Mouse (Mus musculus) MEL (cell line): ENCODE measurements around the gene Fam228a. TPM values are rescaled to one million over a fixed set of nuclear protein-coding genes. Genes with fewer than 3 reads are reported as not detected.
"Not testable (repeated sequence)": the region's sequence is repeated elsewhere in the genome, so short reads cannot be mapped to it uniquely, and the experiment has no call there.

ENCODE experiments used
- DNase-seq: peaks from one replicate; pipeline ENCODE4 v3.0.0; 2011; ENCODE audit warnings: low read depth, low spot score
- H3K27ac ChIP-seq: 2 replicates; pipeline ENCODE4 v1.5.1; 2012; ENCODE audit warnings: low read depth, mild to moderate bottlenecking, control low read depth, low read length, moderate library complexity; ENCODE audit not compliant: control insufficient read depth
- H3K27me3 ChIP-seq, 2 experiments: fragments of 150-350 bp in 1 of 2; sonication (generic) in 1 of 2; 2 replicates each; pipeline ENCODE4 v1.6.1; 2012; ENCODE audit warnings: low read length in 2 of 2, mild to moderate bottlenecking in 2 of 2, improper control_type of control experiment in 1 of 2, moderate library complexity in 1 of 2; ENCODE audit not compliant: insufficient read depth in 2 of 2, control insufficient read depth in 1 of 2
- H3K36me3 ChIP-seq, 2 experiments: 2 replicates each; pipeline ENCODE4 v1.6.1; 2012 to 2014; ENCODE audit warnings: low read length in 2 of 2, improper control_type of control experiment in 1 of 2, inconsistent platforms in 1 of 2, mild to moderate bottlenecking in 1 of 2; ENCODE audit not compliant: insufficient read depth in 2 of 2, control insufficient read depth in 1 of 2
- H3K4me1 ChIP-seq, 2 experiments: fragments of 150-350 bp in 1 of 2; sonication (generic) in 1 of 2; 2 replicates each; pipeline ENCODE4 v1.6.1; 2012; ENCODE audit warnings: low read length in 2 of 2, improper control_type of control experiment in 1 of 2, mild to moderate bottlenecking in 1 of 2; ENCODE audit not compliant: insufficient read depth in 2 of 2, control insufficient read depth in 1 of 2
- H3K4me3 ChIP-seq, 2 experiments: fragments of 150-350 bp in 1 of 2; sonication (generic) in 1 of 2; 2 replicates each; pipeline ENCODE4 v1.5.1; 2012; ENCODE audit warnings: low read depth in 2 of 2, low read length in 2 of 2, mild to moderate bottlenecking in 2 of 2, moderate library complexity in 2 of 2, control low read depth in 1 of 2, improper control_type of control experiment in 1 of 2; ENCODE audit not compliant: control insufficient read depth in 1 of 2, insufficient read depth in 1 of 2
- H3K79me2 ChIP-seq: 2 replicates; pipeline ENCODE4 v1.6.1; 2012; ENCODE audit warnings: mild to moderate bottlenecking, low read length, moderate library complexity; ENCODE audit not compliant: control insufficient read depth, poor library complexity, insufficient read depth
- H3K9ac ChIP-seq: 2 replicates; pipeline ENCODE4 v1.6.1; 2012; ENCODE audit warnings: low read depth, mild to moderate bottlenecking, control low read depth, low read length, moderate library complexity; ENCODE audit not compliant: control insufficient read depth, poor library complexity, severe bottlenecking
- H3K9me3 ChIP-seq: fragments of 150-350 bp; sonication (generic); replicated peaks from 2 replicates; pipeline ENCODE4 v1.6.1; 2012; ENCODE audit warnings: mild to moderate bottlenecking, low read length, improper control_type of control experiment, moderate library complexity; ENCODE audit not compliant: insufficient read depth
- CTCF ChIP-seq, 3 experiments: IDR thresholded peaks in 2 of 3; conservative IDR thresholded peaks in 1 of 3; 2 replicates each; pipeline ENCODE4 v1.5.1; 2011 to 2012; ENCODE audit warnings: low read length in 3 of 3, low read depth in 2 of 3, mild to moderate bottlenecking in 2 of 3, improper control_type of control experiment in 1 of 3, inconsistent platforms in 1 of 3, mixed read lengths in 1 of 3, moderate library complexity in 1 of 3; ENCODE audit not compliant: control insufficient read depth in 1 of 3, insufficient read depth in 1 of 3, poor library complexity in 1 of 3, severe bottlenecking in 1 of 3
- EP300 ChIP-seq, 2 experiments: IDR thresholded peaks; 2 replicates each; pipeline ENCODE4 v1.6.1; 2011; ENCODE audit warnings: improper control_type of control experiment in 2 of 2, low read length in 2 of 2, low read depth in 1 of 2, mild to moderate bottlenecking in 1 of 2
- ETS1 ChIP-seq: IDR thresholded peaks from 2 replicates; pipeline ENCODE4 v1.6.1; 2012; ENCODE audit warnings: low read depth, mild to moderate bottlenecking, inconsistent platforms, low read length, improper control_type of control experiment, moderate library complexity
- GABPA ChIP-seq: IDR thresholded peaks from 2 replicates; pipeline ENCODE4 v1.6.1; 2012; ENCODE audit warnings: low read depth, mild to moderate bottlenecking, inconsistent platforms, low read length, improper control_type of control experiment, moderate library complexity
- KAT2A ChIP-seq: conservative IDR thresholded peaks from 2 replicates; pipeline ENCODE4 v1.6.1; 2012; ENCODE audit warnings: low read depth, low read length, improper control_type of control experiment, inconsistent platforms
- MAFK ChIP-seq: IDR thresholded peaks from 2 replicates; pipeline ENCODE4 v1.6.1; 2011; ENCODE audit warnings: low read depth, mild to moderate bottlenecking, low read length, improper control_type of control experiment, borderline replicate concordance
- NRF1 ChIP-seq: IDR thresholded peaks from 2 replicates; pipeline ENCODE4 v1.6.1; 2014; ENCODE audit warnings: low read depth, mild to moderate bottlenecking, inconsistent platforms, low read length, improper control_type of control experiment, moderate library complexity; ENCODE audit not compliant: poor library complexity, insufficient read depth, severe bottlenecking
- POLR2A ChIP-seq, 2 experiments: IDR thresholded peaks; 2 replicates each; pipeline ENCODE4 v1.6.1; 2011 to 2012; ENCODE audit warnings: low read length in 2 of 2, mild to moderate bottlenecking in 2 of 2, control low read depth in 1 of 2, improper control_type of control experiment in 1 of 2, low read depth in 1 of 2, moderate library complexity in 1 of 2; ENCODE audit not compliant: control insufficient read depth in 1 of 2, insufficient read depth in 1 of 2, poor library complexity in 1 of 2
- POLR2AphosphoS2 ChIP-seq: IDR thresholded peaks from 2 replicates; pipeline ENCODE4 v1.6.1; 2011; ENCODE audit warnings: low read length, improper control_type of control experiment
- RAD21 ChIP-seq: IDR thresholded peaks from 2 replicates; pipeline ENCODE4 v1.6.1; 2011; ENCODE audit warnings: mild to moderate bottlenecking, low read depth, low read length, improper control_type of control experiment
- SIN3A ChIP-seq: IDR thresholded peaks from 2 replicates; pipeline ENCODE4 v1.6.1; 2012; ENCODE audit warnings: low read length, improper control_type of control experiment, inconsistent platforms
- SMC3 ChIP-seq: IDR thresholded peaks from 2 replicates; pipeline ENCODE4 v1.6.1; 2011; ENCODE audit warnings: low read depth, low read length, improper control_type of control experiment
- USF1 ChIP-seq: IDR thresholded peaks from 2 replicates; pipeline ENCODE4 v1.6.1; 2014; ENCODE audit warnings: low read depth, mild to moderate bottlenecking, inconsistent platforms, low read length, improper control_type of control experiment, moderate library complexity
- USF2 ChIP-seq, 2 experiments: IDR thresholded peaks; 2 replicates each; pipeline ENCODE4 v1.6.1; 2011 to 2012; ENCODE audit warnings: improper control_type of control experiment in 2 of 2, low read length in 2 of 2, borderline replicate concordance in 1 of 2, inconsistent platforms in 1 of 2, low read depth in 1 of 2, mild to moderate bottlenecking in 1 of 2; ENCODE audit not compliant: insufficient read depth in 1 of 2
- polyA plus RNA-seq, 2 experiments: library from polyadenylated mRNA; stranded (reverse) in 1 of 2; unstranded in 1 of 2; fragments of >175 nt in 1 of 2; fragments of >200 nt in 1 of 2; gene quantifications; 2 replicates each; pipeline versions ENCODE4 v1.2.1 to v1.2.4; 2012; ENCODE audit warnings: low replicate concordance in 2 of 2, low read depth in 1 of 2; ENCODE audit not compliant: insufficient read length in 2 of 2, insufficient read depth in 1 of 2, missing spikeins in 1 of 2
- total RNA-seq: library from RNA; depleted of rRNA; stranded (reverse); fragments of 300-350 nt; gene quantifications from 2 replicates; pipeline ENCODE4 v1.2.3, GENCODE M21; 2012

Gene Fam228a
- total and polyA plus RNA-seq, 3 experiments: 0.15 to 0.33 TPM; not detected in 1

DNA sequence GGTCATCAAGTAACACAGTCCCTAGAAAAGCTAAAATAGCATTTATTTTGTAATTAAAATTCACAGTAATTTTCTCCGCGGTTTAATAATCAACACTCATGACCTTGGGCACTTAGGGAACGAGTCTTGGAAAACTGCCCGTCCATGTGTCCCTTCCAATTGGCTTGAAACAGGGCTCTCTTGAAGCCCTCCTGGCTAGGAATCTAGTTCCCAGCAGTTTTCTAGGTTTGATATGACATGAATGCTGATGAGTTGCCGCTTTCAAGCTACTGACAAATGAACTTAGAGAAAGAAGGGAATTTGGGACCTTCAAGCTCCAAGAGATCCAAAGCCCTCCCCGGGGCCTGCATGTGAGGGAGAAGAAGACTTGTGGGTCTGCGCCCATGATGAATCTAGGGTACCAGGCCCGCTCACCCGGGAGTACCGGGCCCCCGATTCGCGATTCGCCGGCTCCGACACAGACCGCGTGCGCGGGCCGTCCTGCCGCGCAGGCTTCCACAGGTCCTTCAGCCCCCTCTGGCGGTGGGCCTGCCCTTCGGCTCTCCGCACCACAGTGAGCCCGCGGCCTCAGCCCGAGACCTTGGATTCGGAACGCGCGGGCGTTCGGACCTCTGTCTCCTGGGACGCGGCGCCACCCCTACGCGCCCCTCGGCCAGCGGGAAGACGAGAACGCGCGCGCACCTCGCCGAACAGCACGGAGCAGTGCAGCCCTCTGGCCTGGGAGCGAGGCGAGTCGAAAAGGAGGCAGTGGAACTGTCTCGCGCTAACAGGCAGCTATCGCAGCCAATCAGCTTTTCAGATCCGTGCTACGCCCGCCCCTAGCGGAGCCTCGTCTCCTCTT lies 30.5 kb upstream of the Fam228a start, which contains the start of the genes Pfn4 and Fam228b (continued):
- TF ChIP-seq GABPA (no peak), SMC3 (peak; percentile 72)

- no peak for DNase-seq
- no peaks in the 10 kb centered on the region for H3K4me1 ChIP-seq
Observed at GRCm38 (mm10) chr12:4757060-4757459, 18.8 kb upstream of the Fam228a start.

DNA sequence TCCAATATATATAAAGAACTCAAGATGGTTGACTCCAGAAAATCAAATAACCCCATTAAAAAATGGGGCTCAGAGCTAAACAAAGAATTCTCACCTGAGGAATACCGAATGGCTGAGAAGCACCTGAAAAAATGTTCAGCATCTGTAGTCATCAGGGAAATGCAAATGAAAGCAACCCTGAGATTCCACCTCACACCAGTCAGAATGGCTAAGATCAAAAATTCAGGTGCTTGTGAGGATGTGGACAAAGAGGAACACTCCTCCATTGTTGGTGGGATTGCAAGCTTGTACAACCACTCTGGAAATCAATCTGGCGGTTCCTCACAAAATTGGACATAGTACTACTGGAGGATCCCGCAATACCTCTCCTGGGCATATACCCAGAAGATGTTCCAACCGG lies 16.2 kb upstream of the Fam228a start:
- H3K4me1 ChIP-seq, DNase-seq, H3K27me3 ChIP-seq, H3K4me3 ChIP-seq, H3K36me3 ChIP-seq, H3K9ac ChIP-seq, H3K79me2 ChIP-seq, H3K9me3 ChIP-seq, H3K27ac ChIP-seq: not testable (repeated sequence)

More at GRCm38 (mm10) chr12:4757060-4757459, 18.8 kb upstream of the Fam228a start:
- Histone ChIP-seq H3K27ac (no peak overlapping the region), H3K27me3 (no peaks in the 10 kb centered on the region), H3K4me3 (no peak overlapping the region), H3K79me2 (no peaks in the 10 kb centered on the region), H3K36me3 (no peaks in the 10 kb centered on the region), H3K9ac (no peak overlapping the region), H3K9me3 (no peaks in the 10 kb centered on the region)
- no peak for TF ChIP-seq CTCF (IDR thresholded peaks at IDR 0.05 in 2 of 3, conservative IDR thresholded peaks at IDR 0.05 in 1 of 3; ENCODE audit: control insufficient read depth in 1 of 3, insufficient read depth in 1 of 3, low read depth in 2 of 3, low read length in 3 of 3, poor library complexity in 1 of 3, severe bottlenecking in 1 of 3)
- TF ChIP-seq SIN3A: no peak
- TF ChIP-seq ETS1: no peak
- TF ChIP-seq POLR2AphosphoS2: no peak
- no peak for TF ChIP-seq EP300 (IDR thresholded peaks at IDR 0.05; ENCODE audit: low read depth in 1 of 2, low read length in 2 of 2)
- TF ChIP-seq KAT2A: no peak
- no peak for TF ChIP-seq USF1
- no peak for TF ChIP-seq RAD21
- no peak for TF ChIP-seq NRF1
- TF ChIP-seq USF2 (IDR thresholded peaks at IDR 0.05; ENCODE audit: borderline replicate concordance in 1 of 2, insufficient read depth in 1 of 2, low read depth in 1 of 2, low read length in 2 of 2): no peak
- TF ChIP-seq GABPA: no peak
- TF ChIP-seq POLR2A (IDR thresholded peaks at IDR 0.05; ENCODE audit: control insufficient read depth in 1 of 2, insufficient read depth in 1 of 2, low read depth in 1 of 2, low read length in 2 of 2, poor library complexity in 1 of 2): no peak
- no peak for TF ChIP-seq MAFK
